Mouse (Mus musculus) forebrain, postnatal 0 days (tissue): Measurements from ENCODE around the gene Nfkb1. TPM values are rescaled to one million over a fixed set of nuclear protein-coding genes. Genes with fewer than 3 reads are reported as not detected.

Source experiments
- ATAC-seq: fragments of 200-750 bp; cut with Nextera tagmentation; 2 replicates; pipeline ENCODE4 v1.8.0; 2017; ENCODE audit warnings: mild to moderate bottlenecking, moderate library complexity
- DNase-seq: peaks from one replicate; pipeline ENCODE4 v3.0.0-alpha.2; 2015
- H3K27ac ChIP-seq: fragments of 300-500 bp; sonication (generic); 2 replicates; pipeline ENCODE4 v1.5.1; 2014; ENCODE audit warnings: low read depth, mild to moderate bottlenecking, antibody characterized with exemption, low read length, moderate library complexity, mixed read lengths
- H3K27me3 ChIP-seq: fragments of 300-500 bp; sonication (generic); 2 replicates; pipeline ENCODE4 v1.6.1; 2014; ENCODE audit warnings: mild to moderate bottlenecking, low read length, mixed read lengths; ENCODE audit not compliant: insufficient read depth
- H3K36me3 ChIP-seq: fragments of 300-500 bp; sonication (generic); 2 replicates; pipeline ENCODE4 v1.6.1; 2014; ENCODE audit warnings: mild to moderate bottlenecking, moderate library complexity; ENCODE audit not compliant: insufficient read depth
- H3K4me1 ChIP-seq: fragments of 300-500 bp; sonication (generic); 2 replicates; pipeline ENCODE4 v1.6.1; 2014; ENCODE audit warnings: antibody characterized with exemption; ENCODE audit not compliant: insufficient read depth
- H3K4me2 ChIP-seq: fragments of 300-500 bp; sonication (generic); 2 replicates; pipeline ENCODE4 v1.6.1; 2014; ENCODE audit warnings: low read depth, mild to moderate bottlenecking, moderate library complexity
- H3K4me3 ChIP-seq: fragments of 300-500 bp; sonication (generic); 2 replicates; pipeline ENCODE4 v1.5.1; 2014; ENCODE audit warnings: low read depth, low read length, mixed read lengths
- H3K9ac ChIP-seq: fragments of 300-500 bp; sonication (generic); 2 replicates; pipeline ENCODE4 v1.6.1; 2014; ENCODE audit warnings: mild to moderate bottlenecking
- H3K9me3 ChIP-seq: fragments of 300-500 bp; sonication (generic); 2 replicates; pipeline ENCODE4 v1.6.1; 2016; ENCODE audit warnings: low read length
- CTCF ChIP-seq: sonication (generic); IDR thresholded peaks from 2 replicates; pipeline ENCODE4 v1.5.1; 2016; ENCODE audit warnings: antibody characterized with exemption, control low read depth, low read depth
- WGBS: fragments of 180-500 bp; shearing (Covaris S2); extraction: QIAGEN DNeasy Blood & Tissue Kit; methylation state at CpG from one replicate; pipeline ENCODE4 v1.1.7; 2014; 5-methylcytosine and 5-hydroxymethylcytosine counted together
- polyA plus RNA-seq: library from polyadenylated mRNA; unstranded; fragments of >200 nt; fragmentation: Nextera tagmentation; extraction: Ambion mirVana; gene quantifications from 2 replicates; pipeline ENCODE4 v1.2.1, GENCODE M21; 2015
- total RNA-seq: library from RNA; depleted of rRNA; stranded (reverse); fragments of >200 nt; gene quantifications from 2 replicates; pipeline ENCODE4 v1.2.3, GENCODE M21; 2014; rRNA removed

Gene Nfkb1
- total and polyA plus RNA-seq, 2 experiments from 2014 or later = 4.4 to 22.5 TPM

DNA sequence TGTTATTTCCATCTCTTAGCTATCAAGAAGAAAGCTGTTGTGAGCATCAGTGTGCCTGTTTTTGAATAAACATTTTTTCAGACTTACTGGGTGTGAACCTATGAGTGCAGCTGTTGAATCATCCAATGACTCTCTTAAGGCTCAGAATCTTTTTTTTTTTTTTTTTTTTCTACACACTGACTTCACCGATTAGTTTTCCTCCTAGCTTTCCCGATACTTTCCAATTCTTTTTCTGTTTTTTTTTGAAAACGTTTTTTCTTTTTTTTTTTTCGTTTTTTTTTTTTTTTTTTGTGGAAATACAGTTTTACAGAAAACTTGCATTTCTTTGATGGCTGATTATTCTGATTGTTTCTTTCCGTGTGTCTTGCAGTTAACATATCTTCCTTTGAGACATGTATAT lies 138.5 kb downstream of the Nfkb1 start:
- H3K9me3 ChIP-seq = no peaks in the 10 kb centered on the region
- no peak overlapping the region for H3K9ac ChIP-seq
- H3K4me2 ChIP-seq = no peak overlapping the region
- WGBS = 80% methylated on average over 5 of the region's 5 CpGs
- no peak overlapping the region for H3K27ac ChIP-seq
- no peak for TF ChIP-seq CTCF
- ATAC-seq (no peak), DNase-seq (no peak)
- H3K27me3 ChIP-seq = no peaks in the 10 kb centered on the region
- no peaks in the 10 kb centered on the region for H3K36me3 ChIP-seq
- no peak overlapping the region for H3K4me3 ChIP-seq
- no peaks in the 10 kb centered on the region for H3K4me1 ChIP-seq

DNA sequence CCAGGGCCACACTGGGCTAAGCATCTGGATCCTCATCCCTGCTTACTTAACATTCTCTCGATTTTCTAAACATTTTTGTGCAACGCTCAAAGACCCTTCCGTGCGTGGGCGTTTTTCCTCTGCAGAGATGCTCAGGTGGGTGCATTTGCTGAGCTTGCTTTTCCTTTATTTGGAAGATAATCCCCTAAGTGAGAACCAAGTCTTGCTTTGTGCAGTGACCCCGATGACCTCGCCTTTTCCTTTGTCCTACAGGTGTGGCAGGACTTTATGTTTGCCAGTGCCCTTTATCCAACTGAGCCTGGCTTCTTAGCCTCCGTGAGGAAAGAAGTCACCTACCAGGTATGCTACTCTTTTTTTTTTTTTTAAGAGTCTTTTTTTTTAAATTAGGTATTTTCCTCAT lies 144.0 kb downstream of the Nfkb1 start:
- H3K4me3 ChIP-seq = no peak overlapping the region
- H3K27me3 ChIP-seq = no peaks in the 10 kb centered on the region
- no peak for TF ChIP-seq CTCF
- no peak overlapping the region for H3K27ac ChIP-seq
- WGBS = 52% methylated on average over 8 of the region's 8 CpGs
- no peaks in the 10 kb centered on the region for H3K36me3 ChIP-seq
- ATAC-seq (no peak), DNase-seq (no peak)
- no peaks in the 10 kb centered on the region for H3K4me1 ChIP-seq
- H3K9ac ChIP-seq = no peak overlapping the region
- H3K4me2 ChIP-seq = no peak overlapping the region
- H3K9me3 ChIP-seq = no peaks in the 10 kb centered on the region

DNA sequence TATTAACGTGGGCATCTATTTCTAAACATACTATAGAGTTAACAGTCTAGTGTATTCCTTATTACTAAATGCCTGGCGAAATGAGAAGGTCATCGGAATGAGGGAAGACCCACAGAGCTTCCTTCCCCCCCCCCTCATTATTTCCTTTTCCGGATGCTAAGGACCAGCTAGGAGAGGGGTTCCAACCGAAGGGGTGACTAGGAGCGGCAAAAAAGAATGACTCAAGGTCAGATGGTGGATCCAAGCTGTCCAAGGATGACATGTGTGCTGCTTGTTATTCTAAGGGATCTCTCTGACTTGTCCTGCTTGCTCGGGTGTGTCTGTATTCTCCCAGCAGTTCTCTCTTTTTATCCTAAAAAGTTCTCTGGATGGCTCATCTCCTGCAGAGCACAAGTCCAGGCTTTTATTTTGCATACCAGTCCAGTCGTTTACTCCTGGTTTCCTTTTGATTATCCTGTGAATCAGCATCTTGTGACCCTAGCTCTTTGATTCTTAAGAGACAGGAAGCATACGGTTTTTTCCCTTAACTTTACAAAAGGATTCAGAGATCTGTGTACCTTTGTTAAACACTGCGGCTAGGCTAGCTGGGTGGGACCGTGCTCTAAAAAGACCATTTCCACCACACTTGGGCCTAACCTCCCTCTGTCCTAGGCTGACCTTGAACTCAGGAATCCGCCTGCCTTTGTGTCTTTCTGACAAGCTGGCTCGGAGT lies 145.0 kb downstream of the Nfkb1 start:
- H3K4me2 ChIP-seq = no peak overlapping the region
- no peak overlapping the region for H3K27ac ChIP-seq
- DNase-seq (no peak), ATAC-seq (no peak)
- H3K4me3 ChIP-seq = no peak overlapping the region
- no peaks in the 10 kb centered on the region for H3K4me1 ChIP-seq
- H3K9ac ChIP-seq = no peak overlapping the region
- TF ChIP-seq CTCF = no peak
- no peaks in the 10 kb centered on the region for H3K36me3 ChIP-seq
- no peaks in the 10 kb centered on the region for H3K27me3 ChIP-seq
- 66% methylated on average over 13 of the region's 13 CpGs for WGBS
- H3K9me3 ChIP-seq = no peaks in the 10 kb centered on the region

Other genes with a start within 250 kb of the Nfkb1 start
- gene Manba, start 205.9 kb downstream of the Nfkb1 start, total RNA-seq = 5.8 and 7.2 TPM in 2 replicates
- 4.6 and 4.7 TPM in 2 replicates for gene Manba, start 205.9 kb downstream of the Nfkb1 start, polyA plus RNA-seq
- 12.5 and 16.3 TPM in 2 replicates for gene Slc39a8, start 133.7 kb upstream of the Nfkb1 start, total RNA-seq
- gene Slc39a8, start 133.7 kb upstream of the Nfkb1 start, polyA plus RNA-seq = 8.6 and 11.9 TPM in 2 replicates